Mouse (Mus musculus) spleen, adult 10 weeks (tissue): ENCODE results near the gene Olfr1457. TPM values are rescaled to one million over a fixed set of nuclear protein-coding genes. Genes with fewer than 3 reads are reported as not detected.

Experiments used
- polyA plus RNA-seq: library from polyadenylated mRNA; stranded (reverse); fragments of 350-450 nt; fragmentation: Illumina TruSeq; extraction: RNeasy Lipid Tissue Mini Kit (QIAGEN cat#74804); gene quantifications from one replicate; pipeline ENCODE4 v1.2.3, GENCODE M21; 2015; ENCODE audit warnings: low replicate concordance; ENCODE audit not compliant: insufficient read depth

The Olfr1457 gene
- polyA plus RNA-seq = not detected

GRCm38 (mm10) chr19:13097791-13098190, at the start of gene Olfr1457:
Olfr1457 (minus strand) TSS chr19:13097891.

GRCm38 (mm10) chr19:13106675-13107074, 9.0 kb upstream of the Olfr1457 start, which contains the start of gene Olfr1458:
Olfr1458 (minus strand) TSS chr19:13106775.

GRCm38 (mm10) chr19:13060310-13060709, 37.4 kb downstream of the Olfr1457 start, which contains the start of gene Olfr1454:
Olfr1454 (plus strand) TSS chr19:13060610.

Other genes starting within 250 kb of the Olfr1457 start
- 0.65 TPM for gene Olfr1444, start 240.6 kb downstream of the Olfr1457 start, polyA plus RNA-seq
- not detected for gene Olfr1445, start 214.0 kb downstream of the Olfr1457 start, polyA plus RNA-seq
- gene Olfr1446, start 204.4 kb downstream of the Olfr1457 start, polyA plus RNA-seq = not detected
- not detected for gene Olfr1447, start 194.1 kb downstream of the Olfr1457 start, polyA plus RNA-seq
- gene Olfr1448, start 173.5 kb downstream of the Olfr1457 start, polyA plus RNA-seq = not detected
- gene Olfr1449, start 167.1 kb downstream of the Olfr1457 start, polyA plus RNA-seq = not detected
- not detected for gene Olfr1450, start 147.6 kb downstream of the Olfr1457 start, polyA plus RNA-seq
- not detected for gene Olfr1451, start 102.9 kb downstream of the Olfr1457 start, polyA plus RNA-seq
- not detected for gene Olfr1453, start 69.6 kb downstream of the Olfr1457 start, polyA plus RNA-seq
- gene Olfr1454, start 37.3 kb downstream of the Olfr1457 start, polyA plus RNA-seq = not detected
- gene Olfr1458, start 8.9 kb upstream of the Olfr1457 start, polyA plus RNA-seq = not detected
- not detected for gene Olfr1459, start 51.7 kb upstream of the Olfr1457 start, polyA plus RNA-seq
- not detected for gene Olfr1461, start 65.1 kb upstream of the Olfr1457 start, polyA plus RNA-seq
- gene Olfr1462, start 87.8 kb upstream of the Olfr1457 start, polyA plus RNA-seq = not detected
- gene Olfr1463, start 133.4 kb upstream of the Olfr1457 start, polyA plus RNA-seq = not detected
- not detected for gene Olfr1465, start 217.7 kb upstream of the Olfr1457 start, polyA plus RNA-seq
- not detected for gene Olfr1466, start 241.0 kb upstream of the Olfr1457 start, polyA plus RNA-seq